Mouse (Mus musculus) liver, embryonic 13.5 days (tissue): ENCODE results near the gene Agps. TPM values are rescaled to one million over a fixed set of nuclear protein-coding genes. Genes with fewer than 3 reads are reported as not detected.

Source experiments
- ATAC-seq: fragments of 200-750 bp; cut with Nextera tagmentation; 2 replicates; pipeline ENCODE4 v1.8.0; 2017; ENCODE audit warnings: low read depth, mild to moderate bottlenecking, moderate number of reproducible peaks, moderate library complexity
- DNase-seq: peaks from one replicate; pipeline ENCODE4 v3.0.0; 2022
- H3K27ac ChIP-seq: fragments of 300-500 bp; sonication (generic); 2 replicates; pipeline ENCODE4 v1.5.1; 2015; ENCODE audit warnings: moderate library complexity, mild to moderate bottlenecking, inconsistent platforms
- H3K27me3 ChIP-seq: fragments of 300-500 bp; sonication (generic); 2 replicates; pipeline ENCODE4 v1.6.1; 2015; ENCODE audit warnings: mild to moderate bottlenecking, inconsistent platforms
- H3K36me3 ChIP-seq: fragments of 300-500 bp; sonication (generic); 2 replicates; pipeline ENCODE4 v1.6.1; 2015; ENCODE audit warnings: mild to moderate bottlenecking, inconsistent platforms
- H3K4me1 ChIP-seq: fragments of 300-500 bp; sonication (generic); replicated peaks from 2 replicates; pipeline ENCODE4 v1.6.1; 2015; ENCODE audit warnings: inconsistent platforms
- H3K4me2 ChIP-seq: fragments of 300-500 bp; sonication (generic); 2 replicates; pipeline ENCODE4 v1.6.1; 2015; ENCODE audit warnings: inconsistent platforms, mild to moderate bottlenecking, moderate library complexity
- H3K4me3 ChIP-seq: fragments of 300-500 bp; sonication (generic); replicated peaks from 2 replicates; pipeline ENCODE4 v1.5.1; 2015; ENCODE audit warnings: mild to moderate bottlenecking, inconsistent platforms
- H3K9ac ChIP-seq: fragments of 300-500 bp; sonication (generic); 2 replicates; pipeline ENCODE4 v1.6.1; 2015; ENCODE audit warnings: mild to moderate bottlenecking, inconsistent platforms
- H3K9me3 ChIP-seq: fragments of 300-500 bp; sonication (generic); replicated peaks from 2 replicates; pipeline ENCODE4 v1.6.1; 2016; ENCODE audit warnings: inconsistent platforms
- WGBS: fragments of 180-500 bp; shearing (Covaris S2); methylation state at CpG from one replicate; pipeline ENCODE4 v1.1.7; 2015; ENCODE audit not compliant: insufficient replicate concordance; 5-methylcytosine and 5-hydroxymethylcytosine counted together
- polyA plus RNA-seq: library from polyadenylated mRNA; unstranded; fragments of >200 nt; fragmentation: Nextera tagmentation; extraction: Ambion mirVana; gene quantifications from 2 replicates; pipeline ENCODE4 v1.2.1, GENCODE M21; 2015

Agps gene
- polyA plus RNA-seq = 14.3 and 18.2 TPM in 2 replicates

- H3K9me3 ChIP-seq = no peaks in the 10 kb centered on the region
- peak within 1 kb of the TSS; percentile 85 for H3K9ac ChIP-seq
- ATAC-seq (peak; percentile 93), DNase-seq (peak; percentile 92)
- WGBS = under 1% methylated on average over 85 of the region's 86 CpGs
- peak within 1 kb of the TSS; percentile 70 for H3K4me2 ChIP-seq
- H3K4me1 ChIP-seq = peaks cover 39% of the 10 kb centered on the region
- no peaks in the 10 kb centered on the region for H3K27me3 ChIP-seq
- peak within 1 kb of the TSS; percentile 81 for H3K27ac ChIP-seq
- peak within 1 kb of the TSS; percentile 77 for H3K4me3 ChIP-seq
- H3K36me3 ChIP-seq = no peaks in the 10 kb centered on the region
These were observed at the start of gene Agps for GRCm38 (mm10) chr2:75831881-75832633. Gene Agps (plus strand): TSS chr2:75832177.

DNA sequence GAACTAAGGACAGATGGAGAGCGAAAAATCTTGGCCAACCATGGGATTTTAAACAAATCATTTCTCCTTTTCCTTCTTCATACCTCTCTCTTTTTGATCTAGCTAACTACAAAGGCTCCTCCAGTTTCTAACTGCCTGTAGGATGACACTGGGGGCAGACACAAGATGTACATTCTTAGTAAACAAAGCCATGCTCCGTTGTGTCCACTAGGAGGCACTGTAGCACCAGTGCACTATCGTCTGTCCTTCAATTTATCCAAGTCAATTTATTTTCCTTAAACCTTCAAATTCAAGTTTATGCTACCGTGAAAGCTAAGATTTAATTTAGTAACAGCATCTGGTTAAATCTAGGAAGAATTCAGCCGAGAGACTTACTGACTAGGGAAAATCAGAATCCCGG is 45.9 kb upstream of the Agps start:
- no peaks in the 10 kb centered on the region for H3K4me1 ChIP-seq
- no peak overlapping the region for H3K4me2 ChIP-seq
- no peak overlapping the region for H3K4me3 ChIP-seq
- H3K27me3 ChIP-seq = no peaks in the 10 kb centered on the region
- no peak for ATAC-seq
- peak; percentile 26 for DNase-seq
- H3K9ac ChIP-seq = no peak overlapping the region
- 17% methylated on average over 6 of the region's 6 CpGs for WGBS
- no peaks in the 10 kb centered on the region for H3K36me3 ChIP-seq
- H3K27ac ChIP-seq = no peak overlapping the region
- H3K9me3 ChIP-seq = no peaks in the 10 kb centered on the region

DNA sequence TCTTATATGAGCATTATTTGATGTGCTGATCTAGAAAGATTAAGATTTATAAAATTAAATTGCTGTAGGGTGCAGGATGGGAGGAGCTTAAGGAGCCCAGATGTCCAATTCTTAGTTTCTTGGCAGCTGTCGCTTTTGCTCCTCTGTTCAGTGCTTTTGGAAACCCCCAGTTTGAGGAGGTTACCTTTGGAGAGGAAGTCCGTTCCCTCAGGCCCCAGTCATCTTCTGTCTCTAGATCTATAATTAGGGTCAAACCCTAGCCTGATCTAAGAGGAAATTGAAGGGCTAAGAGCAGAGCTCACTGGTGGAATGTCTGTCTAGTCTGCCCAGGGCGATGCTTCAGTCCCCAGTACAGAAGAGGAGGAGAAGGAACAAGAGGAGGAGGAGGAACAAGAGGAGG is 43.5 kb upstream of the Agps start:
- no peak overlapping the region for H3K4me3 ChIP-seq
- no peaks in the 10 kb centered on the region for H3K27me3 ChIP-seq
- ATAC-seq (no peak), DNase-seq (no peak)
- no peaks in the 10 kb centered on the region for H3K9me3 ChIP-seq
- H3K36me3 ChIP-seq = no peaks in the 10 kb centered on the region
- H3K4me1 ChIP-seq = no peaks in the 10 kb centered on the region; the same call in none of the 2 replicates
- no peak overlapping the region for H3K4me2 ChIP-seq
- no peak overlapping the region for H3K27ac ChIP-seq
- no peak overlapping the region for H3K9ac ChIP-seq
- WGBS = 17% methylated on average over 3 of the region's 3 CpGs

GRCm38 (mm10) chr2:75789959-75790523 is 41.9 kb upstream of the Agps start:
- no peak for DNase-seq
- 34% methylated on average over 14 of the region's 14 CpGs for WGBS
- H3K36me3 ChIP-seq = no peaks in the 10 kb centered on the region

DNA sequence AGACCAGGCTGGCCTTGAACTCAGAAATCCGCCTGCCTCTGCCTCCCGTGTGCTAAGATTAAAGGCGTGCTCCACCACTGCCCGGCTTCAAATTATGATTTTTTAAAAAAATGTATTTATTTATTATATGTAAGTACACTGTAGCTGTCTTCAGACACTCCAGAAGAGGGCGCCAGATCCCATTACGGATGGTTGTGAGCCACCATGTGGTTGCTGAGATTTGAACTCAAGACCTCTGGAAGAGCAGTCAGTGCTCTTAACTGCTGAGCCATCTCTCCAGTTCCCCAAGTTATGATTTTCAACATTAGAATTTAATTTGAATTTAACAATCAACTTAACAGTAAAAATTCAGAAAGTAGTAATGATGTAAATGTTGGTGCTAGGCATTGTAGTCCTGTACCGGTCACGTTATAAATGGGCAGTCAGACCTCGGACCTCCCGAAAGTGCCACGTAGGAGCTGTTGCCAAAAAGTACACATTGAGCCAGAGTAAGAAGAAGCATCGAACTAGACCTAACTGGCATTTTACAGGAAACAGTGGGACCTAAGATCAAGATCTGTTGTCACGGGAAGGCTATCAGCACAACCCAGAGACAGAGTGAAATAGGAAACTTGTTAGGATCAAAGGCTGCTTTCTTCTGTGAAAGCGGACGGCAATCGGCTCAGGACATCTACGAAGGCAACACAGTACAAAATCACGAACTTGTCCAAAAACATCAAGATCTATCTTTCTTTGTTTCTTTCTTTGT is 40.2 kb upstream of the Agps start:
- Histone ChIP-seq H3K4me3 (peak overlapping the region; percentile 11), H3K27me3 (no peaks in the 10 kb centered on the region), H3K27ac (no peak overlapping the region), H3K4me2 (peak overlapping the region; percentile 53), H3K9ac (no peak overlapping the region), H3K9me3 (no peaks in the 10 kb centered on the region), H3K36me3 (no peaks in the 10 kb centered on the region), H3K4me1 (no peaks in the 10 kb centered on the region; the same call in none of the 2 replicates)
- 30% methylated on average over 18 of the region's 18 CpGs for WGBS
- ATAC-seq = peak; percentile 58
- no peak for DNase-seq

More at GRCm38 (mm10) chr2:75789959-75790523, 41.9 kb upstream of the Agps start:
- Histone ChIP-seq H3K27me3 (no peaks in the 10 kb centered on the region), H3K4me2 (no peak overlapping the region), H3K9me3 (no peaks in the 10 kb centered on the region), H3K27ac (no peak overlapping the region), H3K9ac (no peak overlapping the region), H3K4me1 (no peaks in the 10 kb centered on the region; the same call in none of the 2 replicates), H3K4me3 (no peak overlapping the region)
- ATAC-seq = no peak

DNA sequence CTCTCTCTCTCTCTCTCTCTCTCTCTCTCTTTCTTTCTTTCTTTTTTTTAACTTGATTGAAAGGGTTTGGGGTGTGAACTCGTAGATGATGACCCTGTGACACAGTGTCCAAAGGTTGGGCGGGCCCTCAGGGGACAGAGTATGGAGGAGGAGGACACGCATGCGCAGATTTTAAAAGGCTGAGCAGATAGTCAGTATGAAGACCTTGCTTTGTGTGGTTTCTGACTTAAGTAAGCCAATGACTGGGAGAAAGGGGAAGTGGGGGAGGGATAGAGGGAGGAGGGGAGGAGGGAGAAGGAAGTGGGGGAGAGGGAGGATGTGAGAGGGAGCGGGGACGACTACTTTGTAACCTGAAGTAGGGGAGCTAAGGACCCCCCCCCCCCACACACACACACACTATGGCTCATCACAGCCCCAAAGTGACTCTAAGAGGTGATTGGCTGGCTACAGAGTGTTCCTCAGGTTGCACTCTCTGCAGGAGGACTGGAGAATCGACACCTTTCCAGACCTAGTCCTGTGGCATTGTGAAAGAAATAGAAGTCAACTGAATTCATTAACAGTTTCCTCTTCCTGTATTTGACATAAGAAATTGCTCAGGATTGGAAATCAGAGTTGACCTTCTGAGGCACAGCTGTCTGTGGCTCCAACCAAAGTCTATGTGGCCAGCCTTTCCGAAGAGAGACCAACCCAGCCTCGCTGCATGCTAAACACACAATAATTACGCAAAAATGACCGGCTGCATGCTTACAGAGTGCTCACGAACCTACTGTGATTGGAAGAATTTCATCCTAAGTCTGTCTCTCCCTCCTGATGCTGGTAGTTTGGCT is 39.4 kb upstream of the Agps start:
- Histone ChIP-seq H3K27me3 (no peaks in the 10 kb centered on the region), H3K4me1 (no peaks in the 10 kb centered on the region; the same call in none of the 2 replicates), H3K4me2 (peak overlapping the region; percentile 53), H3K36me3 (no peaks in the 10 kb centered on the region), H3K4me3 (no peak overlapping the region), H3K9ac (no peak overlapping the region), H3K9me3 (no peaks in the 10 kb centered on the region), H3K27ac (no peak overlapping the region)
- DNase-seq = peak; percentile 20
- 20% methylated on average over 12 of the region's 12 CpGs for WGBS
- peak; percentile 65 for ATAC-seq

GRCm38 (mm10) chr2:75796181-75796580 is 35.8 kb upstream of the Agps start:
- no peak overlapping the region for H3K27ac ChIP-seq
- no peak overlapping the region for H3K4me3 ChIP-seq
- H3K27me3 ChIP-seq = no peaks in the 10 kb centered on the region
- no peak for DNase-seq
- no peaks in the 10 kb centered on the region for H3K36me3 ChIP-seq
- 64% methylated on average over 2 of the region's 2 CpGs for WGBS
- no peak for ATAC-seq
- H3K9ac ChIP-seq = no peak overlapping the region
- H3K9me3 ChIP-seq = no peaks in the 10 kb centered on the region
- no peak overlapping the region for H3K4me2 ChIP-seq
- H3K4me1 ChIP-seq = no peaks in the 10 kb centered on the region; the same call in none of the 2 replicates

- DNase-seq (no peak), ATAC-seq (no peak)
- no peaks in the 10 kb centered on the region for H3K36me3 ChIP-seq
- 55% methylated on average over 4 of the region's 4 CpGs for WGBS
- H3K4me2 ChIP-seq = no peak overlapping the region
- no peaks in the 10 kb centered on the region for H3K4me1 ChIP-seq
- H3K4me3 ChIP-seq = no peak overlapping the region
- H3K9ac ChIP-seq = no peak overlapping the region
- no peaks in the 10 kb centered on the region for H3K9me3 ChIP-seq
- H3K27ac ChIP-seq = no peak overlapping the region
- H3K27me3 ChIP-seq = no peaks in the 10 kb centered on the region
These were observed 33.5 kb upstream of the Agps start for GRCm38 (mm10) chr2:75798434-75798970.

DNA sequence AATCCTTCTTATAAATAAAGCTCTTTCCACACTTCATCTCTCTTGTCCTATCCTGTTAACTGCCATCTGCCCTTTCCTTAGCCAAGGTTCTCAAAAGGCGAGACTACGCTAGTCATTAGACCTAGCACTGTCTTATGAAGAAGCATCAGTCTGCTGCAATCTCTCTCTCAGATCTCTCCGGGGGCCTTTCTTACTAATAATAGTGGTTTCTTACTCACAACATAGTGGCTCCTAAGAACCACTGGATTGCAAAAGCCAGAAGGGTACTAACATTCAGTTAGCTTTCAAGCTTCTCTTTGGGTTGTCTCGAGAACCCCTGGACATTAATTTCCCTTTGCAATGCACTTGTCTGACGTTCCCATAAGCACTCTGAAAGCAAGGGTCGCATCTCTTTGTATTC is 26.2 kb upstream of the Agps start:
- Histone ChIP-seq H3K27ac (no peak overlapping the region), H3K4me2 (no peak overlapping the region), H3K4me3 (no peak overlapping the region), H3K9ac (no peak overlapping the region), H3K9me3 (no peaks in the 10 kb centered on the region), H3K4me1 (no peaks in the 10 kb centered on the region), H3K27me3 (no peaks in the 10 kb centered on the region), H3K36me3 (no peaks in the 10 kb centered on the region)
- WGBS = 68% methylated on average over 6 of the region's 6 CpGs
- DNase-seq (no peak), ATAC-seq (no peak)

DNA sequence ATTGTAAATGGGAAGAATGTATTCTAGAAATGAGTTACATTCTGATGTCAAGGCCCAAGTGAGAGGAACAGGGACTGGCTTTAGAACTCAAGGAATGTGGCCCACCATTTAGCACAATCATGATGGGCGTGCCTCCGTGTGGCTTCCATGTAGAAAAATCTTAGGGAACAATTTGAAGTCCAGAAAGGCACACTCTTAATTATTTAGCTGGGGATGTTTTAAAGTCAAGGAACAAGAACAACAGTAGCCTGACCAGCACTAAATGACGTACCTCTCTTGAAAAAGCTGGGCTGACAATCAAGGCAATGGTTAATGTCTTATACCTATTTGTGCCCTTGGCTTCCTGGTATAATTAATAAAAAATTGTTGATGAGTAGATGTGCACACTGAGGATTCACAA is 25.1 kb upstream of the Agps start:
- Histone ChIP-seq H3K4me3 (no peak overlapping the region), H3K27me3 (no peaks in the 10 kb centered on the region), H3K36me3 (no peaks in the 10 kb centered on the region), H3K4me1 (no peaks in the 10 kb centered on the region), H3K27ac (no peak overlapping the region), H3K4me2 (no peak overlapping the region), H3K9ac (no peak overlapping the region), H3K9me3 (no peaks in the 10 kb centered on the region)
- DNase-seq = no peak
- ATAC-seq = no peak
- 68% methylated on average over 3 of the region's 3 CpGs for WGBS
